Mouse (Mus musculus): Measurements from ENCODE around the gene Prelp.

DNA sequence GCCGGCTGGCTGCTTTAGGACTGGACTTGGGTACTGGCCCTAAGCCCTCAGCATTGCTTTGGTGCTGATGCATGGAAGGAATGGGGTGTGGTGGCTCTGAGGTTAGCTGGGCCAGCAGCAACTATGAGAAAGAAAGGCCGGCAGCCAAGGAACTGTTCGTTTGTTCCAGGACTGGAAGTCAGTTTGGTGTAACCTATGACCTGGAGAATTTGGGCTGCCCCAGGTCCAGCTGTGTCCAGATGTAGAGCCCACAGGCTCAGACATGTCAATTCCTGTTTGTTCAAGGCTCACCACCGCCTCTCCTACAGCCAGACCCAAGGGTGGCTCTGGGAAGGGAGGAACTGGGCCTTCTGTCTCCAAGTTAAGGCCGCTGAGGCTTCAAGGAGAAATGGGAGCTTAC, 38.3 kb upstream of the Prelp start:
- TF ChIP-seq POLR2A (IDR thresholded peaks at IDR 0.05; ENCODE audit: control insufficient read depth, extremely low read depth, insufficient read depth, low read length, poor library complexity) (no peak), CTCF (IDR thresholded peaks at IDR 0.05; ENCODE audit: borderline replicate concordance, control insufficient read depth, extremely low read depth, insufficient read depth, low read length, poor library complexity) (no peak)
